Mouse (Mus musculus) mouse embryonic stem cell (cell line): ENCODE results near the gene Smarcd2.
"Not testable (repeated sequence)": the region's sequence is repeated elsewhere in the genome, so short reads cannot be mapped to it uniquely, and the experiment has no call there.

Experiments used
- in situ Hi-C, 2 experiments: fragments of 300-500 bp; cut with MboI; formaldehyde crosslinking; loops; 1 replicate in 1 of 2; 3 replicates in 1 of 2; pipeline ENCODE4 v1.14.3; 2019 to 2020; ENCODE audit warnings: low sequenced_read_pairs in 2 of 2, low pct_unique_long_range_greater_than_20kb in 1 of 2, mixed read lengths in 1 of 2; ENCODE audit not compliant: unreplicated experiment in 1 of 2

Smarcd2 gene

GRCm38 (mm10) chr11:106256775-106257174, 16.0 kb downstream of the Smarcd2 start:
- in situ Hi-C loops: no loop called here

GRCm38 (mm10) chr11:106255685-106256451, 16.9 kb downstream of the Smarcd2 start, which contains the start of the genes Ftsj3 and Psmc5:
Ftsj3 (minus strand) TSS chr11:106256079.
Psmc5 (plus strand) TSS chr11:106256154.
- in situ Hi-C loops: no loop called here

- in situ Hi-C loops: no loop called here
These were observed 17.6 kb downstream of the Smarcd2 start for GRCm38 (mm10) chr11:106255174-106255573.

GRCm38 (mm10) chr11:106254767-106255166, 18.0 kb downstream of the Smarcd2 start:
- in situ Hi-C loops: no loop called here

- in situ Hi-C loops: no loop called here
These were observed 23.4 kb downstream of the Smarcd2 start for GRCm38 (mm10) chr11:106249326-106249725.

GRCm38 (mm10) chr11:106246834-106247233, 25.9 kb downstream of the Smarcd2 start:
- in situ Hi-C loops: no loop called here

- in situ Hi-C loops: not testable (repeated sequence)
These were observed 38.8 kb downstream of the Smarcd2 start for GRCm38 (mm10) chr11:106233978-106234377.

- in situ Hi-C loops: no loop called here
These were observed 52.2 kb downstream of the Smarcd2 start for GRCm38 (mm10) chr11:106220603-106221002.

GRCm38 (mm10) chr11:106216730-106217490, 55.9 kb downstream of the Smarcd2 start, which contains the start of gene Ddx42:
Ddx42 (plus strand) TSS chr11:106216926.
- in situ Hi-C loops: no loop called here

- in situ Hi-C loops: no loop called here
These were observed 56.6 kb downstream of the Smarcd2 start, which contains the start of gene Ccdc47 for GRCm38 (mm10) chr11:106215927-106216729. Ccdc47 (minus strand) TSS chr11:106216344.

GRCm38 (mm10) chr11:106215450-106215859, 57.3 kb downstream of the Smarcd2 start:
- in situ Hi-C loops: no loop called here

- in situ Hi-C loops: no loop called here
These were observed 57.9 kb downstream of the Smarcd2 start for GRCm38 (mm10) chr11:106214856-106215255.
